Mouse (Mus musculus): ENCODE measurements around the gene Rundc1. TPM values are rescaled to one million over a fixed set of nuclear protein-coding genes. Genes with fewer than 3 reads are reported as not detected.
A peak's percentile ranks its signal among the peaks of the same experiment; 100 is the strongest.

The Rundc1 gene
- polyA plus RNA-seq, 1 experiment from 2014 or later, result 7.5 TPM

- no peak overlapping the region for H3K4me3 ChIP-seq (ENCODE audit: inconsistent target)
- no peak overlapping the region for H3K27ac ChIP-seq
- peaks cover 34% of the 10 kb centered on the region for H3K36me3 ChIP-seq (ENCODE audit: inconsistent target)
- H3K79me2 ChIP-seq (ENCODE audit: inconsistent target), result peaks cover 82% of the 10 kb centered on the region
- 91% methylated on average over 4 of the region's 10 CpGs for whole genome bisulfite sequencing (ENCODE audit: missing documents)
Observed at GRCm38 (mm10) chr11:101451536-101451935, 26.7 kb downstream of the Rundc1 start.

GRCm38 (mm10) chr11:101452093-101452774 is 27.3 kb downstream of the Rundc1 start:
- H3K36me3 ChIP-seq (ENCODE audit: inconsistent target), result peaks cover 41% of the 10 kb centered on the region
- 49% methylated on average over 10 of the region's 10 CpGs for WGBS (ENCODE audit: missing documents)
- H3K4me3 ChIP-seq (ENCODE audit: inconsistent target), result no peak overlapping the region
- no peak overlapping the region for H3K27ac ChIP-seq
- peaks cover 89% of the 10 kb centered on the region for H3K79me2 ChIP-seq (ENCODE audit: inconsistent target)

GRCm38 (mm10) chr11:101454702-101455101 is 29.8 kb downstream of the Rundc1 start:
- WGBS (ENCODE audit: missing documents), result 89% methylated on average over 6 of the region's 6 CpGs
- H3K27ac ChIP-seq, result no peak overlapping the region
- peaks cover 65% of the 10 kb centered on the region for H3K36me3 ChIP-seq (ENCODE audit: inconsistent target)

GRCm38 (mm10) chr11:101455627-101456026 is 30.7 kb downstream of the Rundc1 start:
- H3K36me3 ChIP-seq (ENCODE audit: inconsistent target), result peaks cover 74% of the 10 kb centered on the region
- peaks cover 84% of the 10 kb centered on the region for H3K79me2 ChIP-seq (ENCODE audit: inconsistent target)
- WGBS (ENCODE audit: missing documents), result 92% methylated on average over 7 of the region's 7 CpGs
- H3K4me3 ChIP-seq (ENCODE audit: inconsistent target), result no peak overlapping the region
- H3K27ac ChIP-seq, result no peak overlapping the region

More at GRCm38 (mm10) chr11:101454702-101455101, 29.8 kb downstream of the Rundc1 start:
- Histone ChIP-seq H3K79me2 (ENCODE audit: inconsistent target) (peaks cover 84% of the 10 kb centered on the region), H3K4me3 (ENCODE audit: inconsistent target) (no peak overlapping the region)

GRCm38 (mm10) chr11:101457631-101458030 is 32.7 kb downstream of the Rundc1 start:
- WGBS (ENCODE audit: missing documents), result 88% methylated on average over 9 of the region's 9 CpGs
- peaks cover 83% of the 10 kb centered on the region for H3K36me3 ChIP-seq (ENCODE audit: inconsistent target)

GRCm38 (mm10) chr11:101458217-101458616 is 33.3 kb downstream of the Rundc1 start:
- Histone ChIP-seq H3K27ac (no peak overlapping the region), H3K4me3 (ENCODE audit: inconsistent target) (no peak overlapping the region), H3K79me2 (ENCODE audit: inconsistent target) (peaks cover 84% of the 10 kb centered on the region), H3K36me3 (ENCODE audit: inconsistent target) (peaks cover 79% of the 10 kb centered on the region)
- 96% methylated on average over 12 of the region's 12 CpGs for WGBS (ENCODE audit: missing documents)

More at GRCm38 (mm10) chr11:101457631-101458030, 32.7 kb downstream of the Rundc1 start:
- Histone ChIP-seq H3K27ac (no peak overlapping the region), H3K4me3 (ENCODE audit: inconsistent target) (no peak overlapping the region), H3K79me2 (ENCODE audit: inconsistent target) (peaks cover 84% of the 10 kb centered on the region)

GRCm38 (mm10) chr11:101459716-101460115 is 34.8 kb downstream of the Rundc1 start:
- peaks cover 84% of the 10 kb centered on the region for H3K79me2 ChIP-seq (ENCODE audit: inconsistent target)
- H3K36me3 ChIP-seq (ENCODE audit: inconsistent target), result peaks cover 73% of the 10 kb centered on the region
- WGBS (ENCODE audit: missing documents), result 96% methylated on average over 4 of the region's 6 CpGs
- no peak overlapping the region for H3K27ac ChIP-seq
- no peak overlapping the region for H3K4me3 ChIP-seq (ENCODE audit: inconsistent target)

GRCm38 (mm10) chr11:101460321-101460720 is 35.4 kb downstream of the Rundc1 start:
- Histone ChIP-seq H3K79me2 (ENCODE audit: inconsistent target) (peaks cover 84% of the 10 kb centered on the region), H3K4me3 (ENCODE audit: inconsistent target) (no peak overlapping the region), H3K27ac (no peak overlapping the region), H3K36me3 (ENCODE audit: inconsistent target) (peaks cover 67% of the 10 kb centered on the region)
- WGBS (ENCODE audit: missing documents), result 95% methylated on average over 15 of the region's 15 CpGs

- peaks cover 52% of the 10 kb centered on the region for H3K36me3 ChIP-seq (ENCODE audit: inconsistent target)
- no peak overlapping the region for H3K4me3 ChIP-seq (ENCODE audit: inconsistent target)
- H3K27ac ChIP-seq, result 0 out of 2 replicates have a peak overlapping the region, but pooled peaks have one; percentile 5
- WGBS (ENCODE audit: missing documents), result 87% methylated on average over 14 of the region's 14 CpGs
- peaks cover 69% of the 10 kb centered on the region for H3K79me2 ChIP-seq (ENCODE audit: inconsistent target)
Observed at GRCm38 (mm10) chr11:101462141-101462540, 37.3 kb downstream of the Rundc1 start.

GRCm38 (mm10) chr11:101462583-101463440 is 37.9 kb downstream of the Rundc1 start:
- Histone ChIP-seq H3K36me3 (ENCODE audit: inconsistent target) (peaks cover 45% of the 10 kb centered on the region), H3K79me2 (ENCODE audit: inconsistent target) (peaks cover 64% of the 10 kb centered on the region), H3K4me3 (ENCODE audit: inconsistent target) (peak overlapping the region; percentile 79; the same call in 1 of the 2 replicates), H3K27ac (0 out of 2 replicates have a peak overlapping the region, but pooled peaks have one; percentile 88)
- WGBS (ENCODE audit: missing documents), result 16% methylated on average over 13 of the region's 13 CpGs

GRCm38 (mm10) chr11:101464211-101465100 is 39.6 kb downstream of the Rundc1 start, which contains the start of gene Rnd2:
Gene Rnd2, plus strand, starts transcription at chr11:101464999.
- Histone ChIP-seq H3K27ac (peak within 1 kb of the TSS; percentile 88), H3K4me3 (ENCODE audit: inconsistent target) (peak within 1 kb of the TSS; percentile 79), H3K79me2 (ENCODE audit: inconsistent target) (peaks cover 61% of the 10 kb centered on the region), H3K36me3 (ENCODE audit: inconsistent target) (peaks cover 29% of the 10 kb centered on the region)
- 9% methylated on average over 11 of the region's 12 CpGs for WGBS (ENCODE audit: missing documents)

- H3K4me3 ChIP-seq (ENCODE audit: inconsistent target), result peak overlapping the region; percentile 79
- H3K36me3 ChIP-seq (ENCODE audit: inconsistent target), result peaks cover 21% of the 10 kb centered on the region
- WGBS (ENCODE audit: missing documents), result 2% methylated on average over 51 of the region's 51 CpGs
- peaks cover 53% of the 10 kb centered on the region for H3K79me2 ChIP-seq (ENCODE audit: inconsistent target)
- H3K27ac ChIP-seq, result peak overlapping the region; percentile 88
Observed at GRCm38 (mm10) chr11:101465101-101465868, 40.4 kb downstream of the Rundc1 start.

GRCm38 (mm10) chr11:101465869-101466551 is 41.1 kb downstream of the Rundc1 start, which contains the start of gene Vat1:
Gene Vat1, minus strand, starts transcription at chr11:101466230.
- under 1% methylated on average over 45 of the region's 60 CpGs for WGBS (ENCODE audit: missing documents)
- Histone ChIP-seq H3K4me3 (ENCODE audit: inconsistent target) (peak within 1 kb of the TSS; percentile 79), H3K79me2 (ENCODE audit: inconsistent target) (peaks cover 46% of the 10 kb centered on the region), H3K27ac (peak within 1 kb of the TSS; percentile 88), H3K36me3 (ENCODE audit: inconsistent target) (peaks cover 16% of the 10 kb centered on the region)
